Mouse (Mus musculus): ENCODE results near the gene Arhgef15. TPM values are rescaled to one million over a fixed set of nuclear protein-coding genes. Genes with fewer than 3 reads are reported as not detected.

The Arhgef15 gene
- polyA plus RNA-seq, 1 experiment from 2014 or later: 8.5 TPM

- Histone ChIP-seq H3K4me1 (peaks cover 9% of the 10 kb centered on the region), H3K9me3 (no peaks in the 10 kb centered on the region), H3K9ac (peak within 1 kb of the TSS; percentile 73), H3K27ac (peak within 1 kb of the TSS; percentile 80), H3K36me3 (peaks cover 28% of the 10 kb centered on the region), H3K27me3 (replicated peaks) (peaks cover 3% of the 10 kb centered on the region; the same call in 1 of the 2 replicates), H3K4me3 (replicated peaks) (peak within 1 kb of the TSS; percentile 85), H3K4me2 (peak within 1 kb of the TSS; percentile 86)
- peak; percentile 83 for ATAC-seq (ENCODE audit: insufficient read depth, low FRiP score, low read depth)
- under 1% methylated on average over 52 of the region's 52 CpGs for WGBS
Measured at GRCm38 (mm10) chr11:68901351-68902046, 55.8 kb downstream of the Arhgef15 start, which contains the start of gene Rpl26. Gene Rpl26, plus strand, starts transcription at chr11:68901583.

- ATAC-seq (ENCODE audit: insufficient read depth, low FRiP score, low read depth): peak; percentile 11; the same call in 1 of the 2 replicates
- H3K36me3 ChIP-seq: peaks cover 25% of the 10 kb centered on the region
- peaks cover 3% of the 10 kb centered on the region; the same call in 1 of the 2 replicates for H3K27me3 ChIP-seq (replicated peaks)
- peaks cover 9% of the 10 kb centered on the region for H3K4me1 ChIP-seq
- peak overlapping the region; percentile 86 for H3K4me2 ChIP-seq
- no peaks in the 10 kb centered on the region for H3K9me3 ChIP-seq
- H3K4me3 ChIP-seq (replicated peaks): peak overlapping the region; percentile 85
- 24% methylated on average over 31 of the region's 31 CpGs for WGBS
- H3K9ac ChIP-seq: peak overlapping the region; percentile 29; the same call in 1 of the 2 replicates
- no peak overlapping the region for H3K27ac ChIP-seq
Measured at GRCm38 (mm10) chr11:68900519-68901350, 56.5 kb downstream of the Arhgef15 start.

GRCm38 (mm10) chr11:68899815-68900214 lies 57.5 kb downstream of the Arhgef15 start:
- no peak for ATAC-seq (ENCODE audit: insufficient read depth, low FRiP score, low read depth)
- 88% methylated on average over 8 of the region's 8 CpGs for WGBS
- no peak overlapping the region for H3K4me2 ChIP-seq

GRCm38 (mm10) chr11:68898790-68899189 lies 58.5 kb downstream of the Arhgef15 start:
- Histone ChIP-seq H3K36me3 (peaks cover 8% of the 10 kb centered on the region), H3K9me3 (no peaks in the 10 kb centered on the region), H3K4me3 (replicated peaks) (no peak overlapping the region), H3K4me2 (no peak overlapping the region), H3K27ac (no peak overlapping the region), H3K27me3 (replicated peaks) (peaks cover 3% of the 10 kb centered on the region; the same call in 1 of the 2 replicates), H3K4me1 (peaks cover 9% of the 10 kb centered on the region), H3K9ac (no peak overlapping the region)
- no peak for ATAC-seq (ENCODE audit: insufficient read depth, low FRiP score, low read depth)
- 78% methylated on average over 6 of the region's 6 CpGs for WGBS

More at GRCm38 (mm10) chr11:68899815-68900214, 57.5 kb downstream of the Arhgef15 start:
- Histone ChIP-seq H3K4me3 (replicated peaks) (no peak overlapping the region), H3K9me3 (no peaks in the 10 kb centered on the region), H3K9ac (no peak overlapping the region), H3K27ac (no peak overlapping the region), H3K4me1 (peaks cover 9% of the 10 kb centered on the region), H3K36me3 (peaks cover 16% of the 10 kb centered on the region), H3K27me3 (replicated peaks) (peaks cover 3% of the 10 kb centered on the region; the same call in 1 of the 2 replicates)

GRCm38 (mm10) chr11:68897838-68898237 lies 59.4 kb downstream of the Arhgef15 start:
- 65% methylated on average over 6 of the region's 6 CpGs for WGBS
- Histone ChIP-seq H3K27ac (no peak overlapping the region), H3K36me3 (no peaks in the 10 kb centered on the region; the same call in 1 of the 2 replicates), H3K4me1 (peaks cover 7% of the 10 kb centered on the region), H3K4me3 (replicated peaks) (no peak overlapping the region), H3K9me3 (no peaks in the 10 kb centered on the region), H3K9ac (no peak overlapping the region), H3K27me3 (replicated peaks) (peaks cover 3% of the 10 kb centered on the region; the same call in 1 of the 2 replicates), H3K4me2 (no peak overlapping the region)
- ATAC-seq (ENCODE audit: insufficient read depth, low FRiP score, low read depth): no peak

- no peaks in the 10 kb centered on the region for H3K9me3 ChIP-seq
- ATAC-seq (ENCODE audit: insufficient read depth, low FRiP score, low read depth): no peak
- 0 out of 2 replicates have a peak, but pooled peaks cover 6% of the 10 kb centered on the region for H3K4me1 ChIP-seq
- no peaks in the 10 kb centered on the region for H3K36me3 ChIP-seq
- peaks cover 3% of the 10 kb centered on the region; the same call in 1 of the 2 replicates for H3K27me3 ChIP-seq (replicated peaks)
- no peak overlapping the region for H3K27ac ChIP-seq
- no peak overlapping the region for H3K4me2 ChIP-seq
- no peak overlapping the region for H3K9ac ChIP-seq
- no peak overlapping the region for H3K4me3 ChIP-seq (replicated peaks)
- WGBS: 41% methylated on average over 4 of the region's 4 CpGs
Measured at GRCm38 (mm10) chr11:68897120-68897519, 60.2 kb downstream of the Arhgef15 start.

GRCm38 (mm10) chr11:68896247-68896646 lies 61.0 kb downstream of the Arhgef15 start:
- H3K4me2 ChIP-seq: no peak overlapping the region
- H3K27me3 ChIP-seq (replicated peaks): peaks cover 3% of the 10 kb centered on the region; the same call in 1 of the 2 replicates
- 0 out of 2 replicates have a peak, but pooled peaks cover 6% of the 10 kb centered on the region for H3K4me1 ChIP-seq
- no peak for ATAC-seq (ENCODE audit: insufficient read depth, low FRiP score, low read depth)
- no peak overlapping the region for H3K9ac ChIP-seq
- no peaks in the 10 kb centered on the region for H3K9me3 ChIP-seq
- H3K36me3 ChIP-seq: no peaks in the 10 kb centered on the region
- no peak overlapping the region for H3K27ac ChIP-seq
- 79% methylated on average over 5 of the region's 5 CpGs for WGBS
- H3K4me3 ChIP-seq (replicated peaks): no peak overlapping the region

GRCm38 (mm10) chr11:68893911-68894464 lies 63.3 kb downstream of the Arhgef15 start:
- Histone ChIP-seq H3K4me1 (0 out of 2 replicates have a peak, but pooled peaks cover 4% of the 10 kb centered on the region), H3K9me3 (no peaks in the 10 kb centered on the region), H3K4me3 (replicated peaks) (no peak overlapping the region), H3K27ac (no peak overlapping the region), H3K4me2 (no peak overlapping the region), H3K27me3 (replicated peaks) (no peaks in the 10 kb centered on the region), H3K9ac (no peak overlapping the region), H3K36me3 (no peaks in the 10 kb centered on the region)
- WGBS: 57% methylated on average over 12 of the region's 12 CpGs
- ATAC-seq (ENCODE audit: insufficient read depth, low FRiP score, low read depth): no peak

Small RNA genes within 50 kb of the gene (microRNA-seq; reads per million reads assigned to microRNA genes)
- gene Mir3062: 3.3 reads per million, percentile 13 among the genes with 10 or more reads in this experiment

Other genes starting within 250 kb of the Arhgef15 start
- 78.7 and 80.4 TPM in 2 replicates for gene Ndel1, start 85.6 kb downstream of the Arhgef15 start, polyA plus RNA-seq (2015; fragmentation: Nextera tagmentation; extraction: Ambion mirVana)
- 0.22 and 0.64 TPM in 2 replicates for gene Rnf222, start 68.9 kb downstream of the Arhgef15 start, polyA plus RNA-seq (2015; fragmentation: Nextera tagmentation; extraction: Ambion mirVana)
- gene Rpl26, start 55.9 kb downstream of the Arhgef15 start, polyA plus RNA-seq (2015; fragmentation: Nextera tagmentation; extraction: Ambion mirVana): 1,013 and 1,066 TPM in 2 replicates
- not detected in 2 replicates for gene Odf4, start 30.4 kb downstream of the Arhgef15 start, polyA plus RNA-seq (2015; fragmentation: Nextera tagmentation; extraction: Ambion mirVana)
- 5.1 and 5.3 TPM in 2 replicates for gene Slc25a35, start 10.7 kb upstream of the Arhgef15 start, polyA plus RNA-seq (2015; fragmentation: Nextera tagmentation; extraction: Ambion mirVana)
- gene Rangrf, start 17.7 kb upstream of the Arhgef15 start, polyA plus RNA-seq (2015; fragmentation: Nextera tagmentation; extraction: Ambion mirVana): 55.9 and 63.0 TPM in 2 replicates
- 31.5 and 33.7 TPM in 2 replicates for gene Pfas, start 51.0 kb upstream of the Arhgef15 start, polyA plus RNA-seq (2015; fragmentation: Nextera tagmentation; extraction: Ambion mirVana)
- gene Ctc1, start 58.4 kb upstream of the Arhgef15 start, polyA plus RNA-seq (2015; fragmentation: Nextera tagmentation; extraction: Ambion mirVana): 40.3 and 45.5 TPM in 2 replicates
- gene Aurkb, start 88.2 kb upstream of the Arhgef15 start, polyA plus RNA-seq (2015; fragmentation: Nextera tagmentation; extraction: Ambion mirVana): 134 and 146 TPM in 2 replicates
- gene Borcs6, start 102.2 kb upstream of the Arhgef15 start, polyA plus RNA-seq (2015; fragmentation: Nextera tagmentation; extraction: Ambion mirVana): 10.3 and 10.7 TPM in 2 replicates
- 49.6 and 55.0 TPM in 2 replicates for gene Tmem107, start 113.3 kb upstream of the Arhgef15 start, polyA plus RNA-seq (2015; fragmentation: Nextera tagmentation; extraction: Ambion mirVana)
- 68.5 and 84.6 TPM in 2 replicates for gene Vamp2, start 131.0 kb upstream of the Arhgef15 start, polyA plus RNA-seq (2015; fragmentation: Nextera tagmentation; extraction: Ambion mirVana)
- 15.4 and 20.3 TPM in 2 replicates for gene Per1, start 137.7 kb upstream of the Arhgef15 start, polyA plus RNA-seq (2015; fragmentation: Nextera tagmentation; extraction: Ambion mirVana)
- 0.76 and 1.0 TPM in 2 replicates for gene Hes7, start 162.9 kb upstream of the Arhgef15 start, polyA plus RNA-seq (2015; fragmentation: Nextera tagmentation; extraction: Ambion mirVana)
- gene 9130213A22Rik, start 165.1 kb upstream of the Arhgef15 start, polyA plus RNA-seq (2015; fragmentation: Nextera tagmentation; extraction: Ambion mirVana): 0.37 TPM in 2 replicates
- 0.27 and 1.2 TPM in 2 replicates for gene Aloxe3, start 168.4 kb upstream of the Arhgef15 start, polyA plus RNA-seq (2015; fragmentation: Nextera tagmentation; extraction: Ambion mirVana)
- 4.2 and 11.5 TPM in 2 replicates for gene Alox12b, start 199.5 kb upstream of the Arhgef15 start, polyA plus RNA-seq (2015; fragmentation: Nextera tagmentation; extraction: Ambion mirVana)
- 0.28 and 0.31 TPM in 2 replicates for gene Alox8, start 240.4 kb upstream of the Arhgef15 start, polyA plus RNA-seq (2015; fragmentation: Nextera tagmentation; extraction: Ambion mirVana)

Data from stomach, embryonic 15.5 days (tissue).